Mouse (Mus musculus) forebrain, embryonic 13.5 days (tissue): ENCODE measurements at regions not wholly inside any gene's neighbourhood (a gene's known extent, or its start where the extent isn't known, plus 50 kb on each side); places are given as distances from the start of the nearest gene placed in this dataset.

Experiments
- ATAC-seq: fragments of 200-750 bp; cut with Nextera tagmentation; 2 replicates; pipeline ENCODE4 v1.8.0; 2017
- H3K27ac ChIP-seq: fragments of 300-500 bp; sonication (generic); 2 replicates; pipeline ENCODE4 v1.5.1; 2015; ENCODE audit warnings: inconsistent platforms, mild to moderate bottlenecking, moderate library complexity
- H3K27me3 ChIP-seq: fragments of 300-500 bp; sonication (generic); 2 replicates; pipeline ENCODE4 v1.6.1; 2015; ENCODE audit warnings: mild to moderate bottlenecking, inconsistent platforms
- H3K36me3 ChIP-seq: fragments of 300-500 bp; sonication (generic); 2 replicates; pipeline ENCODE4 v1.6.1; 2015; ENCODE audit warnings: mild to moderate bottlenecking, inconsistent platforms; ENCODE audit not compliant: poor library complexity, severe bottlenecking
- H3K4me1 ChIP-seq: fragments of 300-500 bp; sonication (generic); 2 replicates; pipeline ENCODE4 v1.6.1; 2015; ENCODE audit warnings: inconsistent platforms
- H3K4me2 ChIP-seq: fragments of 300-500 bp; sonication (generic); 2 replicates; pipeline ENCODE4 v1.6.1; 2015; ENCODE audit warnings: inconsistent platforms, mild to moderate bottlenecking, moderate library complexity
- H3K4me3 ChIP-seq: fragments of 300-500 bp; sonication (generic); 2 replicates; pipeline ENCODE4 v1.5.1; 2015; ENCODE audit warnings: mild to moderate bottlenecking, inconsistent platforms
- H3K9ac ChIP-seq: fragments of 300-500 bp; sonication (generic); 2 replicates; pipeline ENCODE4 v1.6.1; 2015; ENCODE audit warnings: mild to moderate bottlenecking, inconsistent platforms
- H3K9me3 ChIP-seq: fragments of 300-500 bp; sonication (generic); replicated peaks from 2 replicates; pipeline ENCODE4 v1.6.1; 2016; ENCODE audit warnings: inconsistent platforms
- WGBS: fragments of 180-500 bp; shearing (Covaris S2); methylation state at CpG from one replicate; pipeline ENCODE4 v1.1.7; 2015; 5-methylcytosine and 5-hydroxymethylcytosine counted together

- no peak overlapping the region for H3K4me3 ChIP-seq
- 80% methylated on average over 4 of the region's 4 CpGs for WGBS
- ATAC-seq = no peak
Measured at GRCm38 (mm10) chr4:56319134-56319533, 420.7 kb upstream of the Gm26657 start.

GRCm38 (mm10) chr4:56305664-56306330 is 434.1 kb upstream of the Gm26657 start:
- H3K36me3 ChIP-seq = no peaks in the 10 kb centered on the region
- no peaks in the 10 kb centered on the region for H3K4me1 ChIP-seq
- H3K27me3 ChIP-seq = no peaks in the 10 kb centered on the region
- no peaks in the 10 kb centered on the region for H3K9me3 ChIP-seq
- H3K27ac ChIP-seq = no peak overlapping the region
- no peak overlapping the region for H3K4me2 ChIP-seq
- WGBS = 85% methylated on average over 6 of the region's 6 CpGs
- no peak overlapping the region for H3K4me3 ChIP-seq
- no peak for ATAC-seq
- no peak overlapping the region for H3K9ac ChIP-seq

More at GRCm38 (mm10) chr4:56319134-56319533, 420.7 kb upstream of the Gm26657 start:
- Histone ChIP-seq H3K27ac (no peak overlapping the region), H3K4me1 (no peaks in the 10 kb centered on the region), H3K9ac (no peak overlapping the region), H3K27me3 (no peaks in the 10 kb centered on the region), H3K36me3 (no peaks in the 10 kb centered on the region), H3K4me2 (no peak overlapping the region), H3K9me3 (no peaks in the 10 kb centered on the region)

DNA sequence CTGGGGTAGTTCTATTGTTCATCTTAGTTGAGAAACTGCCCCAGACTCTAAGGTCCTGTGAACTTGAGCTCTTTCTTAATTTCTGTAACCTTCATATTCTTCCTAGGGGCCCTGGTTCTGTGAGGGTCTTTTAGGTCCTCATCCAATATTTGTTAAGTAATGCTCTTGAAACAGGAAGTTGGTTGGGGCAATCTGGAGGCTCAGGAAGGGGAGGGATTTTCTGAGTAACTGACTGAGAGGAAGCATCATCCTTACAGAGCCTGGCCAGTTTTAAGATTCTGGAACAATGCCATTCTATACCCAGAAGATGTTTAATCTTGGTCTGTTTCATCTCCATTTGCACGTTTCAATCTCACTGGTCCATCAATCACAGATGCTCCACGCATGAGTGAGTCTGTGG is 435.6 kb upstream of the Gm26657 start:
- no peak for ATAC-seq
- no peak overlapping the region for H3K9ac ChIP-seq
- 41% methylated on average over 2 of the region's 2 CpGs for WGBS
- no peaks in the 10 kb centered on the region for H3K27me3 ChIP-seq
- H3K27ac ChIP-seq = no peak overlapping the region
- no peaks in the 10 kb centered on the region for H3K36me3 ChIP-seq
- H3K4me1 ChIP-seq = no peaks in the 10 kb centered on the region
- no peak overlapping the region for H3K4me3 ChIP-seq
- no peaks in the 10 kb centered on the region for H3K9me3 ChIP-seq
- H3K4me2 ChIP-seq = no peak overlapping the region

- no peak overlapping the region for H3K9ac ChIP-seq
- H3K9me3 ChIP-seq = no peaks in the 10 kb centered on the region
- no peaks in the 10 kb centered on the region for H3K27me3 ChIP-seq
- WGBS = 73% methylated on average over 2 of the region's 2 CpGs
- H3K27ac ChIP-seq = no peak overlapping the region
- no peaks in the 10 kb centered on the region for H3K36me3 ChIP-seq
- no peak for ATAC-seq
- no peak overlapping the region for H3K4me3 ChIP-seq
- peaks cover 6% of the 10 kb centered on the region; the same call in 1 of the 2 replicates for H3K4me1 ChIP-seq
- H3K4me2 ChIP-seq = no peak overlapping the region
Measured at GRCm38 (mm10) chr4:56287980-56288379, 451.9 kb upstream of the Gm26657 start.

- Histone ChIP-seq H3K4me3 (no peak overlapping the region), H3K9ac (no peak overlapping the region), H3K36me3 (no peaks in the 10 kb centered on the region), H3K9me3 (no peaks in the 10 kb centered on the region), H3K4me2 (no peak overlapping the region), H3K4me1 (peaks cover 6% of the 10 kb centered on the region; the same call in 1 of the 2 replicates), H3K27ac (no peak overlapping the region), H3K27me3 (no peaks in the 10 kb centered on the region)
- no peak for ATAC-seq
- WGBS = 62% methylated on average over 2 of the region's 2 CpGs
Measured at GRCm38 (mm10) chr4:56284490-56284889, 455.4 kb upstream of the Gm26657 start.

DNA sequence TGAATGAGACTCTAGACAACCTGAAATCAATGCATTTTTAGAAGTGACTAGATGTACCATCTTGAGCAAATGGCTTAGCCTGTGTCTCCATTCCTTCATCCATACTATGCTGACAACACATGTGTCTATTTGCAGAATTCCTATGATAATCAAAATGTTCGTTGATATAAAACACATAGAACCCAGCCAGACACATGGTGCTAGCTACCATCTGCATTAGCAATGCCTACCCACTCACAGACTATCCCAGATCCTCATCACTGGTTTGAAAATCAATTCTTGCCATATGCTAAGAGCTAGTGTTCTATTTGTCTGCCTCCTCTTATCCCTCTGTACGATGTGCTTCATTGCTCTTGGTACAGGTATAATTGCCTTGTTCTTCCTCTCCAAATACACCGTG is 464.0 kb upstream of the Gm26657 start:
- ATAC-seq = no peak
- H3K36me3 ChIP-seq = no peaks in the 10 kb centered on the region
- H3K9me3 ChIP-seq = no peaks in the 10 kb centered on the region
- no peak overlapping the region for H3K27ac ChIP-seq
- H3K9ac ChIP-seq = no peak overlapping the region
- H3K4me3 ChIP-seq = no peak overlapping the region
- no peaks in the 10 kb centered on the region for H3K27me3 ChIP-seq
- 70% methylated on average over 3 of the region's 3 CpGs for WGBS
- no peak overlapping the region for H3K4me2 ChIP-seq
- H3K4me1 ChIP-seq = no peaks in the 10 kb centered on the region

GRCm38 (mm10) chr4:56271390-56271789 is 468.5 kb upstream of the Gm26657 start:
- Histone ChIP-seq H3K4me2 (no peak overlapping the region), H3K4me1 (no peaks in the 10 kb centered on the region), H3K9me3 (no peaks in the 10 kb centered on the region), H3K27me3 (no peaks in the 10 kb centered on the region), H3K36me3 (no peaks in the 10 kb centered on the region), H3K27ac (no peak overlapping the region), H3K4me3 (no peak overlapping the region), H3K9ac (no peak overlapping the region)
- 92% methylated on average over 4 of the region's 4 CpGs for whole genome bisulfite sequencing
- no peak for ATAC-seq

GRCm38 (mm10) chr4:56264626-56265025 is 475.2 kb upstream of the Gm26657 start:
- no peak overlapping the region for H3K9ac ChIP-seq
- no peak overlapping the region for H3K4me2 ChIP-seq
- H3K4me3 ChIP-seq = no peak overlapping the region
- H3K27me3 ChIP-seq = no peaks in the 10 kb centered on the region
- WGBS = 95% methylated on average over 4 of the region's 4 CpGs
- ATAC-seq = no peak
- no peaks in the 10 kb centered on the region; the same call in 1 of the 2 replicates for H3K4me1 ChIP-seq
- no peak overlapping the region for H3K27ac ChIP-seq
- no peaks in the 10 kb centered on the region for H3K9me3 ChIP-seq
- no peaks in the 10 kb centered on the region for H3K36me3 ChIP-seq

GRCm38 (mm10) chr4:56263822-56264221 is 476.0 kb upstream of the Gm26657 start:
- no peak overlapping the region for H3K27ac ChIP-seq
- no peaks in the 10 kb centered on the region; the same call in 1 of the 2 replicates for H3K4me1 ChIP-seq
- H3K4me2 ChIP-seq = no peak overlapping the region

GRCm38 (mm10) chr4:56262589-56262988 is 477.3 kb upstream of the Gm26657 start:
- no peak overlapping the region for H3K4me2 ChIP-seq
- no peak overlapping the region for H3K27ac ChIP-seq
- H3K4me1 ChIP-seq = no peaks in the 10 kb centered on the region; the same call in 1 of the 2 replicates
- no peak for ATAC-seq
- no peaks in the 10 kb centered on the region for H3K9me3 ChIP-seq
- no peaks in the 10 kb centered on the region for H3K27me3 ChIP-seq
- 96% methylated on average over 1 of the region's 1 CpGs for WGBS
- no peak overlapping the region for H3K9ac ChIP-seq
- no peaks in the 10 kb centered on the region for H3K36me3 ChIP-seq
- no peak overlapping the region for H3K4me3 ChIP-seq

More at GRCm38 (mm10) chr4:56263822-56264221, 476.0 kb upstream of the Gm26657 start:
- H3K36me3 ChIP-seq = no peaks in the 10 kb centered on the region
- no peak overlapping the region for H3K9ac ChIP-seq
- no peaks in the 10 kb centered on the region for H3K27me3 ChIP-seq
- H3K4me3 ChIP-seq = no peak overlapping the region
- no peak for ATAC-seq
- no peaks in the 10 kb centered on the region for H3K9me3 ChIP-seq

DNA sequence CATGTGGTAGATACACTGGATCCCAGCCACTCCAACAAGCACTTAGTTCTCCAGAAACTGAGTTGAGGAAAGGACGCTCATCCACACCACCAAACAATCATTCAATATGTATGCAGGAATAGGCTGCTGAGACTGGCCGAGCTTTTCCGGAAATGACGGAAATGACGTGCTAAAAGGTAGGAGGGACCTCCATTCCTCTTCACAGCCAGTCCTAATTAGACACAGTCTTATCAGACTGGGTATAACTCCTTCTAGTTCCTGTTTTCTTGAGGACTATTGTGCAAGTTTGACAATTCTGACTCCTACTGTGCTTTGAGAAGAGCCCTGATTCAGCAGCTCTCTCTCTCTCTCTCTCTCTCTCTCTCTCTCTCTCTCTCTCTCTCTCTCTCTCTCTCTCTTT is 477.9 kb upstream of the Gm26657 start:
- Histone ChIP-seq H3K4me2 (no peak overlapping the region), H3K27me3 (no peaks in the 10 kb centered on the region), H3K27ac (no peak overlapping the region), H3K4me1 (peaks cover 2% of the 10 kb centered on the region), H3K36me3 (no peaks in the 10 kb centered on the region), H3K9me3 (no peaks in the 10 kb centered on the region), H3K9ac (no peak overlapping the region), H3K4me3 (no peak overlapping the region)
- 87% methylated on average over 5 of the region's 5 CpGs for WGBS
- ATAC-seq = no peak

DNA sequence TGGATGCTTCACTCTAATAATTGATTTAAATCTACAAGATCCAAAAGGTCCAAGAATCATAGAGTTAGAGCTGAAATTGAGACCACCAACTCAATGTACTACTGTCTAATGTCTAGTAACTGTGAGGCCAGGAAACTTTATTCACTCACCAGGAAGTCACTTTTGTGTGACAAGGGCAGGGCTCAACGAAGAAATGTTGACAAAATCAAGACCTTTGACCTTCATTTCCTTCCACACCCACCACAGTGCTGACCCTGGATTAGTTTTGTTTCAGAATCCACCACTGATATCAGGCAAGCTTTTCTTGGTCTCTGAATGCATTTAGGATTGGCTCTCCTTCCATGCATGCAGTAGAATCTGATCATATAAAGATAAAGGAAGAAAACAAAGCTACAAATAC is 487.5 kb upstream of the Gm26657 start:
- Histone ChIP-seq H3K4me3 (no peak overlapping the region), H3K27ac (no peak overlapping the region), H3K27me3 (no peaks in the 10 kb centered on the region), H3K9me3 (no peaks in the 10 kb centered on the region), H3K9ac (no peak overlapping the region), H3K36me3 (no peaks in the 10 kb centered on the region), H3K4me1 (peaks cover 5% of the 10 kb centered on the region; the same call in 1 of the 2 replicates), H3K4me2 (no peak overlapping the region)
- no peak for ATAC-seq
- WGBS = 44% methylated on average over 1 of the region's 1 CpGs

DNA sequence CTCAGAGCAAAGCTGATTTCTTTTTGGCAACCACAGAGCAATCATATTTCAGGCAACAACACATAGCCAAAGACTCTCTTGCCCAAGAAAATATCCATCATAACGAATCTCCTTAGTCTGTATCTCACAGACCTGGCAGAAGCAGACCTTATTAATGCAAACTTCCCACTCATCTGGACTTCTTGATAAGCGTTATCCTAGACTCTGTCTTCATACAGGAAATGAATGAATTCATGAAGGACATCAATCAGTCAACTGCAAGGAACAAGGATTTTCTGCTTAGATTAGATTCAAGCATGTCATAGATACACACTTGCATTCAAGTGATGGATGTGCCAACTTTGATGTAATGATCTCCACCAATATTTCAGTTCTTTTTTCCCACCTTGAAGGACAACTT is 488.1 kb upstream of the Gm26657 start:
- no peak for ATAC-seq
- H3K9me3 ChIP-seq = no peaks in the 10 kb centered on the region
- no peak overlapping the region for H3K27ac ChIP-seq
- no peak overlapping the region for H3K4me2 ChIP-seq
- no peaks in the 10 kb centered on the region for H3K36me3 ChIP-seq
- WGBS = 90% methylated on average over 2 of the region's 2 CpGs
- no peak overlapping the region for H3K4me3 ChIP-seq
- no peaks in the 10 kb centered on the region for H3K27me3 ChIP-seq
- H3K9ac ChIP-seq = no peak overlapping the region
- 0 out of 2 replicates have a peak, but pooled peaks cover under 1% of the 10 kb centered on the region for H3K4me1 ChIP-seq
